Mouse (Mus musculus) heart, adult 18-20 months (tissue): ENCODE measurements at regions not wholly inside any gene's neighbourhood (a gene's known extent, or its start where the extent isn't known, plus 50 kb on each side); places are given as distances from the start of the nearest gene placed in this dataset.

Experiments used
- DNase-seq, 2 experiments: peaks; one replicate each; pipeline ENCODE4 v3.0.0; 2021 to 2022; ENCODE audit warnings: mixed read lengths in 1 of 2

DNA sequence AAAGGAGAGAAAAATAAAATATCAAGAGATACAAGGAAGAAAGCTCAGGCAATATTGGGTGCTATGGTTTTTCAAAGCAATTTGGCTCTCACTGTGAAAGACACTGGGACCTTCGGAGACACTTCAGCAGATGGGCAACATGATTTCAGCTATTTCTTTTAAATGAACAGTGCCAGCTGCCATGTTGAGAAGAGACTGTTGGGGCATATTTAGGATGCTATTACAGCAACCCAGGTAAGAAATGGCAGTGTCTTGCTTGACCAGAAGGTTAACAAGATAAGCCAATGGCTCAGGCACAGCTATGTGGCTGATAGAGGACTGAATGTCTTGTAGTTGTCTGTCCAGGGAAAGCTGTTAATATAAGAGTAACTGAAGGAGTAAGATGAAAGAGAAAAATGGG, 348.6 kb downstream of the Ankrd7 start:
- no peak for DNase-seq

- no peak for DNase-seq
These were observed 349.0 kb downstream of the Ankrd7 start for GRCm38 (mm10) chr6:19215124-19215523.

- DNase-seq, result no peak
These were observed 398.1 kb downstream of the Ankrd7 start for GRCm38 (mm10) chr6:19264075-19264819.

GRCm38 (mm10) chr6:19273207-19273606, 407.1 kb downstream of the Ankrd7 start:
- DNase-seq, result no peak

GRCm38 (mm10) chr6:19282682-19283333, 416.7 kb downstream of the Ankrd7 start:
- DNase-seq, result peak; percentile 1 to 11

GRCm38 (mm10) chr6:19332659-19333058, 466.5 kb downstream of the Ankrd7 start:
- DNase-seq, result no peak

DNA sequence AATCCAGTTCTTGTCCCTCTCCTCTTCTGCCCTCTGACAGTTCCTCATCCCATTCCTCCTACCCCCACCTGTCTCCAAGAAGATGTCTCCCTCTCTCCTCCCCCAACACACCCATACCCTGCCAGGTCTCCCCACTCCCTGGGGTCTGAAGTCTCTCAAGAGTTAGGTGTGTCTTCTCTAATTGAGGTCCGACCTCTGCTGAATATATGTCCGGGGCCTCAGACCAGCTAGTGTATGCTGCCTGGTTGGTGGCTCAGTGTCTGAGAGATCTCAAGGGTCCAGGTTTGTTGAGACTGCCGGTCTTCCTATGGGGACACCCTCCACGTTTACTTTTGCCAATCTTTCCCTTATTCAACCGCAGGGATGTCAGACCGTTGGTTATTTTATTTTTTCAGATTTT, 469.5 kb downstream of the Ankrd7 start:
- DNase-seq, result no peak

DNA sequence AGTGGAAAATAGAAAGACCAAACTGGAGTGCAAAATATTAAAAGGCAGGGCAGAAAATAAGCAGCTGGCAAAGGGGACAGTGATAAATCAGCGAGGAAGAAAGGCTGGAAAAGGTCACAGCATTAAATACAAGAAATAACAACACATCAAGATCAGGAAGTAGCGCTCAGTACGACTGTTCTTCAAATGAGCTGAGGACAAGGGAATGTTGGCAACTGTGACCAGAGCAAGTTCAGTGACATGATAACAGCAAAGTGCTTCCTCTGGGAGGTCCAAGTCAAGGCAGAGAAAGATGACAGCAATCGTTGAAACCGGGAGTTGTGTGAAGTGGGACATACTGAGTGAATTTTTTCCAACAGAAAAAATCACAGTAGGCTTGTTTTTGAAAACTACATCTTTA, 472.4 kb downstream of the Ankrd7 start:
- DNase-seq, result no peak
